Mouse (Mus musculus) liver, embryonic 16.5 days (tissue): ENCODE data around the gene Bmper. TPM values are rescaled to one million over a fixed set of nuclear protein-coding genes. Genes with fewer than 3 reads are reported as not detected.

Source experiments
- ATAC-seq: fragments of 200-750 bp; cut with Nextera tagmentation; 2 replicates; pipeline ENCODE4 v1.8.0; 2017; ENCODE audit warnings: low read depth, mild to moderate bottlenecking, moderate number of reproducible peaks, moderate library complexity
- H3K27ac ChIP-seq: fragments of 300-500 bp; sonication (generic); 2 replicates; pipeline ENCODE4 v1.5.1; 2014; ENCODE audit warnings: mild to moderate bottlenecking, low read length
- H3K27me3 ChIP-seq: fragments of 300-500 bp; sonication (generic); 2 replicates; pipeline ENCODE4 v1.6.1; 2014; ENCODE audit warnings: low read depth, low read length, mixed read lengths; ENCODE audit not compliant: control insufficient read depth, insufficient read depth
- H3K36me3 ChIP-seq: fragments of 300-500 bp; sonication (generic); 2 replicates; pipeline ENCODE4 v1.6.1; 2014; ENCODE audit warnings: mild to moderate bottlenecking; ENCODE audit not compliant: control insufficient read depth, insufficient read depth
- H3K4me1 ChIP-seq: fragments of 300-500 bp; sonication (generic); 2 replicates; pipeline ENCODE4 v1.6.1; 2014; ENCODE audit warnings: low read depth, low read length, mixed read lengths; ENCODE audit not compliant: control insufficient read depth
- H3K4me2 ChIP-seq: fragments of 300-500 bp; sonication (generic); 2 replicates; pipeline ENCODE4 v1.6.1; 2014; ENCODE audit warnings: low read depth, low read length, mixed read lengths
- H3K4me3 ChIP-seq: fragments of 300-500 bp; sonication (generic); 2 replicates; pipeline ENCODE4 v1.5.1; 2014; ENCODE audit warnings: low read depth, mild to moderate bottlenecking, low read length
- H3K9ac ChIP-seq: fragments of 300-500 bp; sonication (generic); 2 replicates; pipeline ENCODE4 v1.6.1; 2014; ENCODE audit warnings: low read depth, low read length
- H3K9me3 ChIP-seq: fragments of 300-500 bp; sonication (generic); replicated peaks from 2 replicates; pipeline ENCODE4 v1.6.1; 2016; ENCODE audit warnings: low read length; ENCODE audit not compliant: control insufficient read depth
- WGBS: fragments of 180-500 bp; shearing (Covaris S2); extraction: QIAGEN DNeasy Blood & Tissue Kit; methylation state at CpG from one replicate; pipeline ENCODE4 v1.1.7; 2014; ENCODE audit not compliant: insufficient replicate concordance; 5-methylcytosine and 5-hydroxymethylcytosine counted together
- polyA plus RNA-seq: library from polyadenylated mRNA; unstranded; fragments of >200 nt; fragmentation: Nextera tagmentation; extraction: Ambion mirVana; gene quantifications from 2 replicates; pipeline ENCODE4 v1.2.1, GENCODE M21; 2015

Bmper gene
- polyA plus RNA-seq, 1 experiment from 2014 or later: 0.40 TPM

DNA sequence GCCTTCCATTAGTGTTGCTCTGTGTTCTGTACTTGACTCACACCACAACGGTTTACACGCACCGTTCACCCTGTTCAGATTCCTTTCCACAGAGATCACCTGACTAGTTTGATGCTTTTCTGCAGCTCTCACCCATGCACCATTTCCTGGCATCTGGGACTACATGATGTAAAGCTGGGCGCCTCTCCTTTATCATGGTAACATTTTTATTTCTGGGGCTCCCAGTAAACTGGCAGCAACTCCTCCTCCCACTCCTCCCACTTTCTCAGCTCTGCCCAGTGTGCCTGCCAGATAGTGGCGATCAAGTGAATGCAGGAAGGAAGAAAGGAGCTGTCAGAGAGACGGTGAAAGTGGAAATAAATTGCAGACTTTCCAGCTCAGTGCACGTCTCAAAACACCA is 45.7 kb downstream of the Bmper start:
- H3K27ac ChIP-seq: no peak overlapping the region
- H3K4me3 ChIP-seq: no peak overlapping the region
- ATAC-seq: no peak
- 37% methylated on average over 7 of the region's 7 CpGs for WGBS
- H3K9me3 ChIP-seq: no peaks in the 10 kb centered on the region
- H3K27me3 ChIP-seq: no peaks in the 10 kb centered on the region
- no peak overlapping the region for H3K4me2 ChIP-seq
- no peaks in the 10 kb centered on the region for H3K36me3 ChIP-seq
- H3K9ac ChIP-seq: no peak overlapping the region
- H3K4me1 ChIP-seq: no peaks in the 10 kb centered on the region

DNA sequence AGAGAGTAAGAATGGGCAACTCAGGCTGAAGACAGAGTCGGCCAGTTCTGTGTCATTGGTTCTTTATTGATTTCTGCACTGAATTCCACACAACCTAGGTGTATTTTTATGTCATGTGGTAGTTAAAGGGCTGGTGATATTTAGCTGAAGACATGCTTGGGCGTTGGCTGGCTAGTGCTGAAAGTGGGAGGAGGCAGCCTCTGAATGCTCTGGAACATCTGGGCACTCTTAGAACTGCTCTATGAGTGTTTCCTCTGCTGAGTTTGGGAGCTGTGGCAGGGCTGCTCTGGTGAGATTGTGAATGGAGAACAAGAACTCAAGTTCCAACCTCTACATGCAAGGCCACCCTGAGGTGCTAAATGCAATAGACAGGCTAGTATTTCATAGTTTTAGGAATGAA is 46.2 kb downstream of the Bmper start:
- Histone ChIP-seq H3K27ac (no peak overlapping the region), H3K9me3 (no peaks in the 10 kb centered on the region), H3K9ac (no peak overlapping the region), H3K4me2 (no peak overlapping the region), H3K36me3 (no peaks in the 10 kb centered on the region), H3K27me3 (no peaks in the 10 kb centered on the region), H3K4me1 (no peaks in the 10 kb centered on the region), H3K4me3 (no peak overlapping the region)
- no peak for ATAC-seq
- 30% methylated on average over 2 of the region's 2 CpGs for WGBS

DNA sequence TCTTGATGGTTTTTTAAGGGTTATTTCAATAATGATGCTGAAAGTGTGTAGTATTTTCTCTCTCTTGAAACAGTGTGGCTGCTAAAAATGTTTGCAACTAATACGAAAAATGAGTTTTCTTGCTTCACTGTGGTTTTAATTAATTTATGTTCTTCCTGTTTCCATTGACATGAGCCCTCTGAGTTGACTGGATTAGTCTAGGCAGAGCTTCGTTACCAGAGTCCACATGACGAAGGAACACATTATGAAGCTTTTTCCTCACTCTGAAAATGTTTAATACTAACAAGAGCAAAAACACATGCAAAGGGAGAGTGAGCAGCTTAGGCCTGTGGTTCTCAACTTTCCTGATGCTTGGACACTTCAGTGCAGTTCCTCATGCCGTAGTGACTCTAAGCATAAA is 53.4 kb downstream of the Bmper start:
- H3K36me3 ChIP-seq: no peaks in the 10 kb centered on the region
- ATAC-seq: no peak
- H3K4me1 ChIP-seq: no peaks in the 10 kb centered on the region
- H3K27me3 ChIP-seq: no peaks in the 10 kb centered on the region
- H3K9me3 ChIP-seq: no peaks in the 10 kb centered on the region
- H3K27ac ChIP-seq: no peak overlapping the region
- H3K9ac ChIP-seq: no peak overlapping the region
- WGBS: 48% methylated on average over 4 of the region's 4 CpGs
- H3K4me3 ChIP-seq: no peak overlapping the region
- H3K4me2 ChIP-seq: no peak overlapping the region

DNA sequence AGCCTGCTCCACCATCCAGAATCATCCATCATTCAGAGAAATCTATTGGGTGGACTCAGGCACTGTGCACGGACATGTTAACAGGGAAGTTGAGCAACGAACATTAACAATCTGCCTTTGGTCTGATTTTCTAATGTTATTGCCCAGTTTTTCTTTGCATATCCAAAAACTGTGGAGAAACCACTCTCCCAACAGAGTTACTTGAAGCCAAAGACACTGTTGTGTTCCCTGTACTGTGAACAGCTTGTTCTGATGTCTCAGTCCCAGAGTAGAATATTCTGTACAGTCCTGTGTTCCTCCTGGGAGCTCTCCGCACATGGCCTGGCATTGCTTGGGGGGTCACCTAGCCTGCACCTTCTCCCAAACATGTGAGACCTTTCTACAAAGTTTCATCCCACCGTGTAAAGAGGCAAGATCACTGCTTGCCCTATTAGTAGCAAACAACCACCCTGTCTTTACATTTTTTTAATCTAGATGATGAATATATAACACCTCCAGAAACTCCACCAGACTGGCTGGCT is 62.1 kb downstream of the Bmper start:
- no peaks in the 10 kb centered on the region for H3K36me3 ChIP-seq
- no peak for ATAC-seq
- no peak overlapping the region for H3K9ac ChIP-seq
- H3K4me2 ChIP-seq: no peak overlapping the region
- H3K27ac ChIP-seq: no peak overlapping the region
- H3K9me3 ChIP-seq: no peaks in the 10 kb centered on the region
- H3K4me3 ChIP-seq: no peak overlapping the region
- no peaks in the 10 kb centered on the region for H3K4me1 ChIP-seq
- no peaks in the 10 kb centered on the region for H3K27me3 ChIP-seq
- WGBS: 60% methylated on average over 4 of the region's 4 CpGs

DNA sequence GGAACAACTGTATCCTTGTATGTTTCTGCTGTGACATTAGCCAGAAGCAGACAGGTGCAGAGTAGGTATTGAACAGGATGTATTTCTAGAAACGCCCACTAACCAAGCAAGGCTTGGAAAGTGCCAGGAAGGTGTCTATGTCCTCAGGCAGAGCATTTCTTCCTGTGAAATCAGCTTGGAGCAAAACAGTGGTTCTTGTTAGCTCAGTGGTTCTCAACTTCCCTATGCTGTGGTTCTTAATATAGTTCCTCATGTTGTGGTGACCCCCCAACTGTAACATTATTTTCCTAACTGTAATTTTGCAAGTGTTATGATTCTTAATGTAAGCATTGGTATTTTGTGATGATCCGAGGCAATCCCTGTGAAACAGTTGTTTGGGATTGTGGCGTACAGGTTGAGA is 70.7 kb downstream of the Bmper start:
- Histone ChIP-seq H3K36me3 (no peaks in the 10 kb centered on the region), H3K9me3 (no peaks in the 10 kb centered on the region), H3K4me1 (no peaks in the 10 kb centered on the region), H3K27ac (no peak overlapping the region), H3K9ac (no peak overlapping the region), H3K4me3 (no peak overlapping the region), H3K4me2 (no peak overlapping the region), H3K27me3 (no peaks in the 10 kb centered on the region)
- no peak for ATAC-seq
- 45% methylated on average over 3 of the region's 3 CpGs for WGBS

GRCm38 (mm10) chr9:23295569-23295968 is 72.7 kb downstream of the Bmper start:
- no peak overlapping the region for H3K4me3 ChIP-seq
- no peak overlapping the region for H3K4me2 ChIP-seq
- no peak overlapping the region for H3K9ac ChIP-seq
- H3K27ac ChIP-seq: no peak overlapping the region
- no peaks in the 10 kb centered on the region for H3K9me3 ChIP-seq
- H3K36me3 ChIP-seq: no peaks in the 10 kb centered on the region
- no peak for ATAC-seq
- H3K4me1 ChIP-seq: no peaks in the 10 kb centered on the region
- WGBS: 62% methylated on average over 6 of the region's 6 CpGs
- no peaks in the 10 kb centered on the region for H3K27me3 ChIP-seq

DNA sequence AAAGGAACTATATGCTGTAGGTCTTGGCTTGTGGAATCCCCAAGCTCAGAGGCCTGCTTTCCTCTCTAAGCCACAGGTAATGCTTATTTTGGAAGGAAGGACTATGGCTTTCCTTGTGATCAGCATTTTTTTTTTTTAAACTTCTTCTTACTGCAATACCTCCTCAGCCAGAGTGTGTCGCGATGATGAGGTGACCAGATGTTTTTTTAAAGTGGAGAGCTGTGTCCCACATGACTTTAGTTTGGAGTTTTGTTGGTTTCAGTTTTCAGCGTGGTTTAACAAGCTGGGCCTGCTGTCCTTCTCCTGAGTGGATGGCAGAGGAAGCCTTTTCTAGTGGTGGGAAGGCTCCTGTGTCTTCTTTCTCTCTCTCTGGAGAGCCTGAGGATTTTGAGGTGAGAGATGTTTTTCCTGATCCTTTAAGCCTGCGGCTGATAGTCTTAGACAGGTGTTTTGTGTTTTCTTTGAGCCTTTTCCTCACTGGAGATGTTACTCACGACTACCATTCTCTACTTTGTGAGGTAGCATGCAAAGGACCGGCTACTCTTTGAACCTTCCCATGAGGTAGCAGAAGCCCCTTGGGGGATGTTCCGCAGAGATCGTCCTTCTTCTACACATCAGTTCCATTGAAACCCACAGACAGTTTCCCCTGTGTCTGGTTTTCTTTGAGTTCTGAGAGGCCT is 74.8 kb downstream of the Bmper start:
- Histone ChIP-seq H3K27ac (no peak overlapping the region), H3K36me3 (no peaks in the 10 kb centered on the region), H3K4me2 (no peak overlapping the region), H3K9me3 (no peaks in the 10 kb centered on the region), H3K9ac (no peak overlapping the region), H3K27me3 (no peaks in the 10 kb centered on the region), H3K4me3 (no peak overlapping the region), H3K4me1 (no peaks in the 10 kb centered on the region)
- no peak for ATAC-seq
- WGBS: 63% methylated on average over 8 of the region's 8 CpGs

GRCm38 (mm10) chr9:23300376-23300775 is 77.5 kb downstream of the Bmper start:
- Histone ChIP-seq H3K9ac (no peak overlapping the region), H3K27me3 (no peaks in the 10 kb centered on the region), H3K9me3 (no peaks in the 10 kb centered on the region), H3K4me2 (no peak overlapping the region), H3K27ac (no peak overlapping the region), H3K4me1 (no peaks in the 10 kb centered on the region), H3K36me3 (no peaks in the 10 kb centered on the region), H3K4me3 (no peak overlapping the region)
- no peak for ATAC-seq
- 76% methylated on average over 8 of the region's 8 CpGs for WGBS

DNA sequence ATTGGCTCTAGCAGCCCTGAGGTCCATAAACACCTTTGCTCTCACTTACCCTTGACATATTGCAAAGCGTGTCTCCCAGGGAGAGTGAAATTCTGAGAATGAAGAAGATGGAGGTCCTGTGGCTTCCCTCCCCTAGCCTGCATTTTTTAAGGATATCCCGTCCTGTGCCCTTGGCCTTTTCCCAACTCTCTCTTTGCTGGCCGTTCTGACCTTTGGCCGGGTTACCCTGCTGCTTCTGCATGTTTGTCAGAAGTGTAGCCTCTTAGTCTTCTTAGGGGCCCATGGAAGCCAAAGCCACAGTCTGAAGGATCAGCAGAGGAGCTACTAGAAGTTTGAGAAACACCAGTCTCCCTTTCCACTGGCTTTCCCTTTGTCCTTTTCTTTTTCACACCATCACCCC is 82.8 kb downstream of the Bmper start:
- 64% methylated on average over 4 of the region's 4 CpGs for WGBS
- no peaks in the 10 kb centered on the region for H3K36me3 ChIP-seq
- no peak for ATAC-seq
- H3K4me2 ChIP-seq: no peak overlapping the region
- H3K4me1 ChIP-seq: no peaks in the 10 kb centered on the region
- no peak overlapping the region for H3K9ac ChIP-seq
- no peak overlapping the region for H3K27ac ChIP-seq
- H3K9me3 ChIP-seq: no peaks in the 10 kb centered on the region
- H3K4me3 ChIP-seq: no peak overlapping the region
- no peaks in the 10 kb centered on the region for H3K27me3 ChIP-seq
